Mouse (Mus musculus): ENCODE measurements around the gene Ldb2. TPM values are rescaled to one million over a fixed set of nuclear protein-coding genes. Genes with fewer than 3 reads are reported as not detected.

Gene Ldb2
- polyA plus RNA-seq, 1 experiment = not detected

DNA sequence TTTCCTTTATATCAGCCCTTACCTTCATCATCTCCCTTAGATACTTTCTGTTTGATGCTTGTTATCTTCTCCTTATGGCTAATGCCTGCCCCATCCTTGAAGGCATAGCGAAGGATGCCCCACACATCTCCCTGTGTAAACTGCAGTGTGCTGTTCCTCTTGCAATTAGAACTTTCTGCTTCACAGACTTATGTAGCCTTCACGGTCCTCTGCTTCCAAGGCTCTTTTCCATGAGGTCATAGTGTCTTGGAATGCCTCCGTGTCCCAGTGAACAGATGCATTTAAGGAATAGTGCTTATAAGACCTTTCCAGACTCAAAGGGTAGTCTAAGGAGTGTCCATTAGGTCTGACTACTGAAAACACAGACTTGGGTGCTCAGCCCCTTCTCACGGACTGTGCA is 318.1 kb downstream of the Ldb2 start:
- Histone ChIP-seq H3K27ac (ENCODE audit: insufficient read depth, low read depth, low read length) (no peak overlapping the region), H3K4me1 (ENCODE audit: control insufficient read depth, insufficient read depth, low read length) (no peaks in the 10 kb centered on the region), H3K4me3 (ENCODE audit: insufficient read depth, low read length) (no peak overlapping the region)
- TF ChIP-seq CTCF (IDR thresholded peaks at IDR 0.05; ENCODE audit: low read depth, low read length) (no peak), POLR2A (IDR thresholded peaks at IDR 0.05; ENCODE audit: borderline replicate concordance, low read depth, low read length) (no peak)

DNA sequence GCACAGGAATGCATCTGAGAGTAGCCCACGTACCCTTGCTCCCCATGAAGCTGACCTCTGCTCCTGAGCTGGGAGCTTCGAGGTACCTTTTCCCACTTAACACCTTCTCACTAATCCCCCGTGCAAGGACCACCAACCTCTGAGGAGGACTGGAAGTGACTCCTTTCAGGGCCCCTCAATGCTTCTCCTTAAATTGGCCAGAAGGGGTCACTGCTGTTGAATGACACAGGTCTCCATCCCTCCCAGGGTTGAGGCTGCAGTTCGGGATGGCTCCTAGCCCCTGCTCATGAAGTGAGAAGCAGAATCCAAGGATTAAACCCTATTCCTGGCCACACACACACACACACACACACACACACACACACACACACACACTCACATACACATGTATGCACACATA is 323.1 kb downstream of the Ldb2 start:
- Histone ChIP-seq H3K27ac (ENCODE audit: insufficient read depth, low read depth, low read length) (no peak overlapping the region), H3K4me1 (ENCODE audit: control insufficient read depth, insufficient read depth, low read length) (no peaks in the 10 kb centered on the region), H3K4me3 (ENCODE audit: insufficient read depth, low read length) (no peak overlapping the region)
- TF ChIP-seq POLR2A (IDR thresholded peaks at IDR 0.05; ENCODE audit: borderline replicate concordance, low read depth, low read length) = no peak
- no peak for TF ChIP-seq CTCF (IDR thresholded peaks at IDR 0.05; ENCODE audit: low read depth, low read length)

DNA sequence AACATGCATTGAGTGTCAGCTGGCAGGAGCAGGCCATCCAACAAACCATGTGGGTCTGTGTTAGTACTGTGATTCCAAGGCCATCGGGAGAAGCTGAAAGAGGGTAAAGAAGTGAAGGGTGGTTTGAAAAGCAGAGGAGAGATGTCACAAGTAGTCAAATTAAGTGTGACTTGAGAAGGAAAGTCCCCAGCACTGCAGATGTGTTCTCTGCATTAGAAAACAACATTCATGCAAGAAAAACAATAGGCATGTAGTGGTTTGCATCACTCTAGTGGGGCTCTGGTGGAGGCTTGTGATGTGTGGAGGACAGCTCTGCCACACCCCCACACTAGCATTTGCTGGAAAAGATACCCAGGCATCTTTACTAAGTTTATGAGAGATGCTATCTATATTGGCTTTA is 323.9 kb downstream of the Ldb2 start:
- TF ChIP-seq CTCF (IDR thresholded peaks at IDR 0.05; ENCODE audit: low read depth, low read length) (no peak), POLR2A (IDR thresholded peaks at IDR 0.05; ENCODE audit: borderline replicate concordance, low read depth, low read length) (no peak)
- Histone ChIP-seq H3K27ac (ENCODE audit: insufficient read depth, low read depth, low read length) (no peak overlapping the region), H3K4me3 (ENCODE audit: insufficient read depth, low read length) (no peak overlapping the region), H3K4me1 (ENCODE audit: control insufficient read depth, insufficient read depth, low read length) (no peaks in the 10 kb centered on the region)

DNA sequence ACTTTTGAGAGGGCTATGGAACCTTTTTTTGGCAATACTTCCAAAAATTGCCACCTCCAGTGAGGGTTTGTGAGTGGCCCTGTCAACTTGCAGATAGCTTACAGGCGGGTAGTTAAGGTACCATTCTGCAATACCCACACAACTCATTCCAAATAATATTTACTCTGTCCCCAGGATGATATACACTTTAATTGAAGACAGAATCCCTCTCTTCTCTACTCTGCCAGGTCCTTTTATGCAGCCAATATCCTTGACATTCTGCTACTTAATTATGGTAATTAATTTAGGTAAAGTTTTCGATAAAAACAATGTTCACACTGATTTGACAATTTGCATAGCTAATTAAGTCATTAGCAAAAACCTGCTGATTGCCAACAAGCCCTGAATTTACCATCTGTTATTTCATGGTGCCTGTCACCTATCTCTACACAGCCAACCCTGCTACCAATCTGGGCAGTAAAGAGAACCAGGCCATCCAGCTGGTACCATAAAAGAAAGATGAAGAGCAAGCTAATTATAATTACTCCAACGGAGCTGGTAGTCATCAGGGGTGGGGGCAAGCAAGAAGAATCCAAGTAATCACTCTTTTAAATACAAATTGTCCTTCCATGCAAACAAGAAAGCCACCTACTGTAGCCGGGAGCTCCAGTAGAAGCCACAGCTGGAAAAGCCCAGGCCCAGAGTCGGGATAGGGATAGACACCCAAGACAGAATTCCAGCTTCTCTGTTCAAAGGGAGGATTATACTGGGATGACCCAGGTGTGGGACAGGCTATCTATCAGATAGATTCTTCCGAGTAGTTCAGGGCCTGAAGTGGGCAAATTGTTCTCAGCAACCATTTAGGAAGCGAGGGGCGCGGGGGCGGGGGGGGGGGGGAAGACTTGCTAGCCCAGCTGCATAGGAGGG is 325.4 kb downstream of the Ldb2 start:
- H3K4me3 ChIP-seq (ENCODE audit: insufficient read depth, low read length) = no peak overlapping the region
- TF ChIP-seq POLR2A (IDR thresholded peaks at IDR 0.05; ENCODE audit: borderline replicate concordance, low read depth, low read length) (no peak), CTCF (IDR thresholded peaks at IDR 0.05; ENCODE audit: low read depth, low read length) (no peak)
- H3K27ac ChIP-seq (ENCODE audit: insufficient read depth, low read depth, low read length) = no peak overlapping the region
- no peaks in the 10 kb centered on the region for H3K4me1 ChIP-seq (ENCODE audit: control insufficient read depth, insufficient read depth, low read length)

DNA sequence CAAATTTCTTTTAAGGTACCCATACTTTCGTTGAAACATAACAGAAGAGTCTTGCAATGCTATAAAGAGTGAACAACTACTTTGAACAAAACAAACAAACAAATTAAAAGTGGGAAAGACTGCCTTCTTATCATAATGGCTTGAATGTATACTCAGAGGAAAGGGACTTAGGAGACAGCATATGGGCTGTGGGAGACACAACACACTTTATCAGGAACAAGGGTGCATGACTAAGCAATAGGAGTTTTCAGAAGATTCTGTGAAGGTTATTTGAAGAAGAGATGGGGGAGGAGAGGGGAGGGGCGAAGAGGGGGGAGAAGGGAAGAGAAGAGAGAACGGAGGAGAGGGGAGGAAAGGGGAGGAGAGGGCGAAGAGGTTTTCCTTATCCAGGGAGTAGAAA is 334.2 kb downstream of the Ldb2 start:
- TF ChIP-seq CTCF (IDR thresholded peaks at IDR 0.05; ENCODE audit: low read depth, low read length) = no peak
- TF ChIP-seq POLR2A (IDR thresholded peaks at IDR 0.05; ENCODE audit: borderline replicate concordance, low read depth, low read length) = no peak
- no peak overlapping the region for H3K4me3 ChIP-seq (ENCODE audit: insufficient read depth, low read length)

More for the DNA sequence above, 334.2 kb downstream of the Ldb2 start:
- Histone ChIP-seq H3K4me1 (ENCODE audit: control insufficient read depth, insufficient read depth, low read length) (no peaks in the 10 kb centered on the region), H3K27ac (ENCODE audit: insufficient read depth, low read depth, low read length) (no peak overlapping the region)

Measured in bone marrow macrophage, adult 2 months (primary cell).